Mouse (Mus musculus) MEL (cell line): ENCODE measurements around the gene Fhad1. TPM values are rescaled to one million over a fixed set of nuclear protein-coding genes. Genes with fewer than 3 reads are reported as not detected.

ENCODE experiments used
- DNase-seq: peaks from one replicate; pipeline ENCODE4 v3.0.0; 2011; ENCODE audit warnings: low read depth, low spot score
- H3K27ac ChIP-seq: 2 replicates; pipeline ENCODE4 v1.5.1; 2012; ENCODE audit warnings: low read depth, mild to moderate bottlenecking, control low read depth, low read length, moderate library complexity; ENCODE audit not compliant: control insufficient read depth
- H3K27me3 ChIP-seq, 2 experiments: fragments of 150-350 bp in 1 of 2; sonication (generic) in 1 of 2; 2 replicates each; pipeline ENCODE4 v1.6.1; 2012; ENCODE audit warnings: low read length in 2 of 2, mild to moderate bottlenecking in 2 of 2, improper control_type of control experiment in 1 of 2, moderate library complexity in 1 of 2; ENCODE audit not compliant: insufficient read depth in 2 of 2, control insufficient read depth in 1 of 2
- H3K36me3 ChIP-seq, 2 experiments: 2 replicates each; pipeline ENCODE4 v1.6.1; 2012 to 2014; ENCODE audit warnings: low read length in 2 of 2, improper control_type of control experiment in 1 of 2, inconsistent platforms in 1 of 2, mild to moderate bottlenecking in 1 of 2; ENCODE audit not compliant: insufficient read depth in 2 of 2, control insufficient read depth in 1 of 2
- H3K4me1 ChIP-seq, 2 experiments: fragments of 150-350 bp in 1 of 2; sonication (generic) in 1 of 2; 2 replicates each; pipeline ENCODE4 v1.6.1; 2012; ENCODE audit warnings: low read length in 2 of 2, improper control_type of control experiment in 1 of 2, mild to moderate bottlenecking in 1 of 2; ENCODE audit not compliant: insufficient read depth in 2 of 2, control insufficient read depth in 1 of 2
- H3K4me3 ChIP-seq, 2 experiments: fragments of 150-350 bp in 1 of 2; sonication (generic) in 1 of 2; 2 replicates each; pipeline ENCODE4 v1.5.1; 2012; ENCODE audit warnings: low read depth in 2 of 2, low read length in 2 of 2, mild to moderate bottlenecking in 2 of 2, moderate library complexity in 2 of 2, control low read depth in 1 of 2, improper control_type of control experiment in 1 of 2; ENCODE audit not compliant: control insufficient read depth in 1 of 2, insufficient read depth in 1 of 2
- H3K79me2 ChIP-seq: 2 replicates; pipeline ENCODE4 v1.6.1; 2012; ENCODE audit warnings: mild to moderate bottlenecking, low read length, moderate library complexity; ENCODE audit not compliant: control insufficient read depth, poor library complexity, insufficient read depth
- H3K9ac ChIP-seq: 2 replicates; pipeline ENCODE4 v1.6.1; 2012; ENCODE audit warnings: low read depth, mild to moderate bottlenecking, control low read depth, low read length, moderate library complexity; ENCODE audit not compliant: control insufficient read depth, poor library complexity, severe bottlenecking
- H3K9me3 ChIP-seq: fragments of 150-350 bp; sonication (generic); replicated peaks from 2 replicates; pipeline ENCODE4 v1.6.1; 2012; ENCODE audit warnings: mild to moderate bottlenecking, low read length, improper control_type of control experiment, moderate library complexity; ENCODE audit not compliant: insufficient read depth
- BHLHE40 ChIP-seq: IDR thresholded peaks from 2 replicates; pipeline ENCODE4 v1.6.1; 2012; ENCODE audit warnings: low read depth, mild to moderate bottlenecking, inconsistent platforms, low read length, improper control_type of control experiment, borderline replicate concordance
- CHD1 ChIP-seq: IDR thresholded peaks from 2 replicates; pipeline ENCODE4 v1.6.1; 2012; ENCODE audit warnings: low read depth, mild to moderate bottlenecking, inconsistent platforms, low read length, improper control_type of control experiment
- CTCF ChIP-seq, 3 experiments: IDR thresholded peaks in 2 of 3; conservative IDR thresholded peaks in 1 of 3; 2 replicates each; pipeline ENCODE4 v1.5.1; 2011 to 2012; ENCODE audit warnings: low read length in 3 of 3, low read depth in 2 of 3, mild to moderate bottlenecking in 2 of 3, improper control_type of control experiment in 1 of 3, inconsistent platforms in 1 of 3, mixed read lengths in 1 of 3, moderate library complexity in 1 of 3; ENCODE audit not compliant: control insufficient read depth in 1 of 3, insufficient read depth in 1 of 3, poor library complexity in 1 of 3, severe bottlenecking in 1 of 3
- E2F4 ChIP-seq: IDR thresholded peaks from 2 replicates; pipeline ENCODE4 v1.6.1; 2011; ENCODE audit warnings: low read depth, low read length, improper control_type of control experiment, borderline replicate concordance
- GABPA ChIP-seq: IDR thresholded peaks from 2 replicates; pipeline ENCODE4 v1.6.1; 2012; ENCODE audit warnings: low read depth, mild to moderate bottlenecking, inconsistent platforms, low read length, improper control_type of control experiment, moderate library complexity
- JUND ChIP-seq: IDR thresholded peaks from 2 replicates; pipeline ENCODE4 v1.6.1; 2011; ENCODE audit warnings: low read depth, mild to moderate bottlenecking, improper control_type of control experiment, low read length
- KAT2A ChIP-seq: conservative IDR thresholded peaks from 2 replicates; pipeline ENCODE4 v1.6.1; 2012; ENCODE audit warnings: low read depth, low read length, improper control_type of control experiment, inconsistent platforms
- MAFK ChIP-seq: IDR thresholded peaks from 2 replicates; pipeline ENCODE4 v1.6.1; 2011; ENCODE audit warnings: low read depth, mild to moderate bottlenecking, low read length, improper control_type of control experiment, borderline replicate concordance
- MEF2A ChIP-seq: IDR thresholded peaks from 2 replicates; pipeline ENCODE4 v1.6.1; 2014; ENCODE audit warnings: low read depth, mild to moderate bottlenecking, inconsistent platforms, low read length, improper control_type of control experiment; ENCODE audit not compliant: poor library complexity, insufficient replicate concordance, severe bottlenecking; ENCODE audit errors: extremely low read depth
- MYC ChIP-seq: IDR thresholded peaks from 2 replicates; pipeline ENCODE4 v1.6.1; 2011; ENCODE audit warnings: low read depth, mild to moderate bottlenecking, low read length, improper control_type of control experiment, moderate library complexity
- POLR2A ChIP-seq, 2 experiments: IDR thresholded peaks; 2 replicates each; pipeline ENCODE4 v1.6.1; 2011 to 2012; ENCODE audit warnings: low read length in 2 of 2, mild to moderate bottlenecking in 2 of 2, control low read depth in 1 of 2, improper control_type of control experiment in 1 of 2, low read depth in 1 of 2, moderate library complexity in 1 of 2; ENCODE audit not compliant: control insufficient read depth in 1 of 2, insufficient read depth in 1 of 2, poor library complexity in 1 of 2
- POLR2AphosphoS5 ChIP-seq: IDR thresholded peaks from 2 replicates; pipeline ENCODE4 v1.6.1; 2012; ENCODE audit warnings: low read depth, borderline replicate concordance, mild to moderate bottlenecking, inconsistent platforms, low read length, moderate library complexity, mixed read lengths
- RAD21 ChIP-seq: IDR thresholded peaks from 2 replicates; pipeline ENCODE4 v1.6.1; 2011; ENCODE audit warnings: mild to moderate bottlenecking, low read depth, low read length, improper control_type of control experiment
- RCOR1 ChIP-seq: IDR thresholded peaks from 2 replicates; pipeline ENCODE4 v1.6.1; 2012; ENCODE audit warnings: low read depth, mild to moderate bottlenecking, inconsistent platforms, low read length, improper control_type of control experiment
- SIN3A ChIP-seq: IDR thresholded peaks from 2 replicates; pipeline ENCODE4 v1.6.1; 2012; ENCODE audit warnings: low read length, improper control_type of control experiment, inconsistent platforms
- TBP ChIP-seq: IDR thresholded peaks from 2 replicates; pipeline ENCODE4 v1.8.0; 2011; ENCODE audit warnings: low read depth, low read length, improper control_type of control experiment
- TCF12 ChIP-seq: IDR thresholded peaks from 2 replicates; pipeline ENCODE4 v1.6.1; 2014; ENCODE audit warnings: low read depth, mild to moderate bottlenecking, inconsistent platforms, low read length, improper control_type of control experiment, moderate library complexity
- USF2 ChIP-seq, 2 experiments: IDR thresholded peaks; 2 replicates each; pipeline ENCODE4 v1.6.1; 2011 to 2012; ENCODE audit warnings: improper control_type of control experiment in 2 of 2, low read length in 2 of 2, borderline replicate concordance in 1 of 2, inconsistent platforms in 1 of 2, low read depth in 1 of 2, mild to moderate bottlenecking in 1 of 2; ENCODE audit not compliant: insufficient read depth in 1 of 2
- ZKSCAN1 ChIP-seq: IDR thresholded peaks from 2 replicates; pipeline ENCODE4 v1.6.1; 2012; ENCODE audit warnings: low read depth, mild to moderate bottlenecking, inconsistent platforms, low read length, improper control_type of control experiment, moderate library complexity
- polyA plus RNA-seq, 2 experiments: library from polyadenylated mRNA; stranded (reverse) in 1 of 2; unstranded in 1 of 2; fragments of >175 nt in 1 of 2; fragments of >200 nt in 1 of 2; gene quantifications; 2 replicates each; pipeline versions ENCODE4 v1.2.1 to v1.2.4; 2012; ENCODE audit warnings: low replicate concordance in 2 of 2, low read depth in 1 of 2; ENCODE audit not compliant: insufficient read length in 2 of 2, insufficient read depth in 1 of 2, missing spikeins in 1 of 2
- total RNA-seq: library from RNA; depleted of rRNA; stranded (reverse); fragments of 300-350 nt; gene quantifications from 2 replicates; pipeline ENCODE4 v1.2.3, GENCODE M21; 2012

The Fhad1 gene
- total and polyA plus RNA-seq, 3 experiments: not detected

DNA sequence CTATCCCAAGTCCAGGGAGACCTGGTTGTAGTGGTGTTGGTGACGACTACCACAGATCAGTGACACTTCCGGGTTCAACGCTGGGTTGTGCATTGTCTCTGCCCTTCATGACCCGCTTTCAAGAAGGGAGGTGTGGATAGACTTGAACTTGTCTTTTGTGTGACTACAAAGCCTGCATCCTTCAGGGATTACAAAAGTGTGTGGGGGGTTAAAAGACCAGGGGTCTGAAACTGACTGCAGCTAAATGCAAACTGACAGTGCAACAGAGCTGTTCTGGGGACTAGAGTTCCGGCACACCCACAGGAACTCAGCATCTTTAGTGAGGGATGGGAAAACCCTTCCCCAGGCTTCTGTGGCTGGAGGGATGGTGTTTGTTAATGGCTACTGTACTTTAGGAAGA lies 83.4 kb downstream of the Fhad1 start:
- no peaks in the 10 kb centered on the region for H3K4me1 ChIP-seq
- H3K27ac ChIP-seq: no peak overlapping the region
- no peaks in the 10 kb centered on the region for H3K9me3 ChIP-seq
- no peak overlapping the region for H3K4me3 ChIP-seq
- H3K27me3 ChIP-seq: no peaks in the 10 kb centered on the region
- H3K9ac ChIP-seq: no peak overlapping the region
- H3K36me3 ChIP-seq: no peaks in the 10 kb centered on the region
- TF ChIP-seq TBP (no peak), CTCF (IDR thresholded peaks at IDR 0.05 in 2 of 3, conservative IDR thresholded peaks at IDR 0.05 in 1 of 3; ENCODE audit: control insufficient read depth in 1 of 3, insufficient read depth in 1 of 3, low read depth in 2 of 3, low read length in 3 of 3, poor library complexity in 1 of 3, severe bottlenecking in 1 of 3) (no peak), RCOR1 (no peak), POLR2A (IDR thresholded peaks at IDR 0.05; ENCODE audit: control insufficient read depth in 1 of 2, insufficient read depth in 1 of 2, low read depth in 1 of 2, low read length in 2 of 2, poor library complexity in 1 of 2) (no peak), BHLHE40 (no peak), MYC (no peak), KAT2A (no peak), TCF12 (no peak), USF2 (IDR thresholded peaks at IDR 0.05; ENCODE audit: borderline replicate concordance in 1 of 2, insufficient read depth in 1 of 2, low read depth in 1 of 2, low read length in 2 of 2) (no peak), E2F4 (no peak), JUND (no peak), CHD1 (no peak), GABPA (no peak), MAFK (no peak), SIN3A (no peak), MEF2A (no peak), ZKSCAN1 (no peak), RAD21 (no peak), POLR2AphosphoS5 (no peak)
- TF ChIP-seq, all 39 proteins: peak for 0
- H3K79me2 ChIP-seq: no peaks in the 10 kb centered on the region
- DNase-seq: no peak

DNA sequence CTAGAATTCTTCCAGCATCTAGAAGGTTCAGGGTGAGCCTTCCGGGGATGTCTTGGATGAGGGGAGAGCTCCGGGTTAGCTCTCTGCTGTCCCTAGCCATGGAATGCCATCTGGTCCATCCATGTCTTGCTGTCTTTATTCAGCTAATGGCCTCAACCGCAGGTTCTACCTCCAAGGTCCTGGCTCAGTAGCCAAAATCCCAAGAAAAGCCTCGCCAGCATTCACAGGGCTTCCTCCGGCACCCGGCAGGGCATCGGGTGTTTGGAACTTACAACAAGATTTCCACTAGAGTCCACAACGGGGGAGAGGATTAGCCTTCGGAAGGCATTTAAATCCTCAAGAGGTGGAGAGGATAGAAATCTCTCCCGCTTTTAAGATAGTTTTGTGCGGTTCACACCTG lies 84.9 kb downstream of the Fhad1 start:
- no peak for DNase-seq
- Histone ChIP-seq H3K4me1 (no peaks in the 10 kb centered on the region), H3K4me3 (no peak overlapping the region), H3K36me3 (no peaks in the 10 kb centered on the region), H3K9ac (no peak overlapping the region), H3K79me2 (no peaks in the 10 kb centered on the region), H3K9me3 (no peaks in the 10 kb centered on the region)
- no peak for TF ChIP-seq MEF2A
- TF ChIP-seq E2F4: no peak
- no peak for TF ChIP-seq JUND
- TF ChIP-seq, all 39 proteins: peak for 0
- Histone ChIP-seq H3K27ac (no peak overlapping the region), H3K27me3 (no peaks in the 10 kb centered on the region)
